Mouse (Mus musculus) bone marrow macrophage, adult 2 months (primary cell): ENCODE measurements around the gene Gm37419.

ENCODE experiments used
- CTCF ChIP-seq: IDR thresholded peaks from 2 replicates; pipeline ENCODE4 v1.5.1; 2012; ENCODE audit warnings: low read depth, mild to moderate bottlenecking, low read length, moderate library complexity
- POLR2A ChIP-seq: IDR thresholded peaks from 2 replicates; pipeline ENCODE4 v1.6.1; 2012; ENCODE audit warnings: mild to moderate bottlenecking, low read depth, low read length, borderline replicate concordance

- TF ChIP-seq POLR2A (no peak), CTCF (no peak)
Observed at GRCm38 (mm10) chr16:23977732-23978131, 10.6 kb upstream of the Gm37419 start.
